Mouse (Mus musculus): ENCODE results near the gene Ddhd1.
"Not testable (repeated sequence)": the region's sequence is repeated elsewhere in the genome, so short reads cannot be mapped to it uniquely, and the experiment has no call there.

Ddhd1 gene

DNA sequence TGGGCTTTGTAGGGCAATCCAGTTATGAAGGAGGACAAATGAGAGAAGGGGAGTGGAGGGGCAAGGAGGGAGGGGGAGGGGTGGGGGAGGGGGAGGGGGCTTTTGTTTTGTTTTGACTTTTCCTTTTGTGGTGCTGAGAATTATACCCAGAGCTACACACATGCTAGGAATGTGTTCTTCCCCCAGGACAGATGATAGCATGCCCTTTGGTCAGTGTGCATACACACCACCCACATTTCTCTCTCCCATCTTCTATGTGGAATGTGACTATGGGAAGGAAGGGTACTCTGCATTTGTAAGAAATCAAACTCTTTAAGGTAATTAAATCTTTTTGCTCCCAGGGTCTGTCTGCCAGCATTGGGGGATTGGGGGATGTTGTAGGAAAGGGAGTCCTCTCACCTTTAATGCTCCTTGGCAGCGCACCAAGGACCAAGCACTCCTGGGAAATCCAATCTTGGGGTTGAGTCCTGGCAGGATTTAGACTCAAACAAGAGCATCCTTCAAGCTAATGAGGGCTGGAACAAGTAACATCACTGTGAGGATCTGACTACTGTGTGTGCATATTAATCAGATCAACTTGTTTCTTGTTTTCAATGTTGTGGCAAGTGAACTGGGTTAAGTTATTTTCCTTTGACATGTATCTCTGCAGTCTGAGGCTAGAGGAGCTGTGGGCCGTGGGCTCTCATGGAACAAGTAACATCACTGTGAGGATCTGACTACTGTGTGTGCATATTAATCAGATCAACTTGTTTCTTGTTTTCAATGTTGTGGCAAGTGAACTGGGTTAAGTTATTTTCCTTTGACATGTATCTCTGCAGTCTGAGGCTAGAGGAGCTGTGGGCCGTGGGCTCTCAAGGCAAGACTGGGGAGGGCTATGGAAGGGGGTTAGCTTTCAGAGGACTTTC lies 76.8 kb downstream of the Ddhd1 start:
- DNase-seq (ENCODE audit: low spot score): not testable (repeated sequence)

DNA sequence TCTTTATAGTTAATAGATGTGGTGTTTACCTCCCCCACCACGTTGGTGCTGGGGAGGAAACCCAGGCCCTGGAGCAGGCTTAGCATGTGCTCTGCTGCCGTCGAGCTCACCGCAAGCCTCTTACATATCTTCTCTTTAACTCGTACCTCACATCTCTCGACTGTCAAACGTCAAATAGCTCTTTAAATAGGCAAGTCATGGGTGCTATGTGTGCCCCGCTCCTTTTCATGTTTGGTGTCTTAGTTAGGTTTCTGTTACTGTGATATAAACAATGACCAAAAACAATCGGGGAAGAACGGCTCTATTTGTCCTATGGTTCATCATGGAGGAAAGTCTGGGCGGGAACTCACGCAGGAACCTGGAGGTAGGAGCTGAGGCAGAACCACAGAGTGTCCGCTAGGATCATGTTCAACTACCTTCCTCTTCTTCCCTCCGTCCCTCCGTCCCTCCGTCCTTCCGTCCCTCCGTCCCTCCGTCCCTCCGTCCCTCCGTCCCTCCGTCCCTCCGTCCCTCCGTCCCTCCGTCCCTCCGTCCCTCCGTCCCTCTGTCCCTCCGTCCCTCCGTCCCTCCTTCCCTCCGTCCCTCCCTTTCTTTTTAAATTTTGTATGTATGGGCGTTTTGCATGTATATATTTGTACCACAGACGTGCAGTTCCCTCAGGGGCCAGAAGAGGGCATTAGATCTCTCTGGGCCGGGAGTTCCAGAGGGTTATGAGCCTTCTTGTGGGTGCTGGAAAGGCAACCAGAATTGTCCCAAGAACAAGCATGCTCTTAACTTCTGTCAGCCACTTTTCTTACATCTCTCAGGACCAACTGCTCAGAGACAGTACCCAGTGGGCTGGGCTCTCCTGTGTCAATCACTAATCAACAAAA lies 91.6 kb downstream of the Ddhd1 start:
- peak; percentile 60 for DNase-seq (ENCODE audit: low spot score)

DNA sequence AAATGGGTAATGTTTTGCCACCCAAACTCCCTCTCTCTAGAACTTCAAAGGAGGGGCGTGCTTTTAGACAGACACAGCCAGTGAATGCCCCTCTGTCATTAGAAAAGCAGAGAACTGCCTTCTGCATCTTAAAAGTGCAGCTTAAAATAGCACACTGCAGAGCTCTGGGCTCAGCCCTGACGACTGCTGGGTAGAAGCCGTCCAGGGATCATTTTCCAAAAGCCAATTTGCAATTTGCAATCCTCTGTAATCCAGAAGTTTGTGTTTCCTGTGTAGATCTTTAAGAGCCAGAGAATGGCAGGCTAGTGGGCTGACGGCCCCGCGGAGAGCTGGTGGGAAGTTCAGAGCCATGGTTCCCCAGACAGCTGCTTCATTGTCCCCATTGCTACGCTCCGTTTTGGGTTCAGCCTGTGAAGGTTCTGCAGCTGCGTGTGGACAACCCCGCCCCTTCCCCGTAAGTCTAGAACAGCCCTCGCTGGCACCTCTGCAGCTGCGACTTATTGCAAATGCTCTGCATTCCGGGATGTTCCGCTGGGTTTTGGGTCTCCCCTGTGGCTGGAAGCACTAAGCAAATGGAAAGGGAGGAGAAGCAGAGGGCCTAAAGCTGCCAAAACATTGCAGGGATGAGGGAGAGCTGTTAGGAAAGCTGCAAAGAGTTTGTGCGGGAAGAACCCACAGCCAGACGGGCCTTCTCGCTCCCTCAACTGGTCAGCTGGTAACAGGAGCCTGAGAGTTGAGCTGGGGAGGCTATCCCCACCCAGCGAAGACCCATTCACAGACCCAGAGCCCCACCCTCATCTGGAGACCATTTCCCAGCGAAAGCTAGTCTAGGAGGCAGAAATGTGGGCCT lies 92.5 kb downstream of the Ddhd1 start:
- DNase-seq (ENCODE audit: low spot score): no peak

DNA sequence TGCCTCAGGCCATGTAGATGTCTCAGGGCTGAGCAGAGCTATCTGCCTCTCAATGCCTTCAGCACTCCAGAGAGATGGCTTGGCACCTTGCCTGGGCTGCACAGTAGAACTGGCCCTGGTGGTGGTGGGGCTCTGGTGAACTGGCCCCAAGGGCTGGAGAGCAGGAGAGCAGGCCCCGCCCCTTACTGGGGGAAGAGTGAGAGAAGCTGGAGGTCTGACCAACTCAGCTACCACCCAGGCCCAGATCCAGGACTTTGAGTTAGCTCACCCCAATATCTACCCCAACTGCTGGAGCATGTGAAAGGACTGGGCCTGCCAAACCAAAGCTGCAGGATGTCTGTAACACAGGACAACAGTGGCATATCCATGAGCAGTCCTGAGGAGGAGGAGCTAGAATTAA lies 94.4 kb downstream of the Ddhd1 start:
- DNase-seq (ENCODE audit: low spot score): no peak

DNA sequence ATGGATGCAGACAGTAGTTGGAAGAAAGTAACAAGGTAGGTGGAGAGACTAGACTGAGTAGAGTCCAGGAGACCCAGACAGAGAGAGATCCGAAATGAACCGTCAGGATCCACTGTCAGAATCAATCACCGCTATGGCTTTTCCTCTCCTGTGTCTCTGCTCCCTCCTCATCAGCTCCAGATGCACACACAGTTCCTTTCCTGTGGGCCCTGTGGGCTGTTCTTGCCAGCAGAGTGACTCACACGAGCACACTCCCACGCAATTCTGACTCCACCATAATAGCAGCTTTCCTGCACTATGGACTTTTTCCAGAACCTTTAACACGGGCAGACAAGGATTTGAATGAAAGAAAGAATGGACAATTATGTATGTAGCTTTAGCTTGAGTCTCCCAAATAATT lies 96.3 kb downstream of the Ddhd1 start:
- no peak for DNase-seq (ENCODE audit: low spot score)

DNA sequence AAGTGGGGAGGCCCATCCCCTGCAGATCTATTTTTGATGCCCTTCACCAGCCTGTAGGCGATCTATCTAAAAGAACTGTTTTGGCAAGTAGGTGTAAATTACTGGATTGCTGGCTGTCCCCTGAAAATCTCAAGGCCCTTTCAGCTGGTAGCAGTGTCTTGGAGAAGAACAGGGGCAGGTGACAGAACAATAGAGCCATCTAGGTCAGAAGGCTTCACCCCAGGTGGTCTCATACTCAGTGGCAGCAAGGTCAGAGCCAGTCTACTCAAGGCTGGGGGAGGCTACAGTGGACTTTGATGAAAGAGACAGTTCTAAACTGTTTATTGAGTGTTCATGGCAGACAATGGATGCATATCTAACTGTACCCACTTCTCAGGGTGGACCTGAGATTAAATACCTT lies 98.9 kb downstream of the Ddhd1 start:
- DNase-seq (ENCODE audit: low spot score): no peak

DNA sequence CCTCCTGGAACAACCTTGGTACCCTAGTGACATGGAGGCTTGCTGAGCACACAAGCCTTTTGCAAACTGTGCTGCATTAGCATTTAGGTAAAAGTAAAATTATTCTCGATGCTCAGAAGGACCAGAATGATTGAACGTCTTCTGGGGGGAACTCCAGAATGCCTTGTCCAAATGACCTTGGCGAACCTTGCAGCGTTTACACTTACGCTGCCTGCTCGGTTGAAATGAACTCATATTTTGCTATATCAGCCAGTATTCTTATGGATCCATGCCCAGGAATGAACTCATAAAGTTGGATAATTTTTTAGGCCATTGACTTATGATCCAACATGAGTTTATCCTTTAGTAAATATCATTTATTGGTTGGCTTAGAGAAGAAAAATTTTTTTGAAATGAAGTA lies 103.6 kb downstream of the Ddhd1 start:
- DNase-seq (ENCODE audit: low spot score): no peak

DNA sequence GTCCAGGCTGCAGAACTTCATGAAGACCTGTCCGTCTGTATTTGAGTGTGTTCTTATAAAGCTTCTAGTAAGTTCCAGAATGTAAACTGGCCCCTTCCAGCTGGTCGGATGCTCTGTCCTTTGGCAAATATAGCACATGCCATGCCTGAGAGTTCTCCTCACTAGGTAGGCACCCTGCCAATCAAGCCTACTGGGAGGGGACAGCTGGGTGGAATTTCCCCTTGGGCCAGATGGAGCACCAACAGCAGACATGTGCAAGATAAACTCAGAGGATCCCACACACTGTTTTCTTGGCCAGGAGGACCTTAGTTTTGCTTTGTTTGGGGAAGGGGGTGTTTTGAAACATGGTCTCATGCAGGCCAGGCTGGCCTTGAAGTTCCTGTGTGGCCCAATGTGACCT lies 104.1 kb downstream of the Ddhd1 start:
- no peak for DNase-seq (ENCODE audit: low spot score)

DNA sequence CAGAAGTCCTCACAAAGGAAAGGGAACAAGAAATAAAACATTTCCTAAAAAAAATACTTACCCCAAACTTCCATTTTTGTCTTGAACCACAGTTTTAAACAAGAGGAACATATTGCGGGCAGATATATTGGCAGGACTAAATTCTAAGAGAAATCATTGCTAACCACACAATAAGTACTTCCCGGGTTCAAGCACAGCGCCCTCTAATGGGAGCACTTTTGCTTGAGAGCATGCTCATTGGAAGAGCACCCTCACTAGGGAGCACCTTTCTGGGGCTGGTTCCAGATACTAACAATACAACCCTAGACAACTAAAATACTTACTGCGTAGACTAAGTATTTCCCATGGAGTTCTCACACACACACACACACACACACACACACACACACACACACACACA lies 105.5 kb downstream of the Ddhd1 start:
- DNase-seq (ENCODE audit: low spot score): no peak

DNA sequence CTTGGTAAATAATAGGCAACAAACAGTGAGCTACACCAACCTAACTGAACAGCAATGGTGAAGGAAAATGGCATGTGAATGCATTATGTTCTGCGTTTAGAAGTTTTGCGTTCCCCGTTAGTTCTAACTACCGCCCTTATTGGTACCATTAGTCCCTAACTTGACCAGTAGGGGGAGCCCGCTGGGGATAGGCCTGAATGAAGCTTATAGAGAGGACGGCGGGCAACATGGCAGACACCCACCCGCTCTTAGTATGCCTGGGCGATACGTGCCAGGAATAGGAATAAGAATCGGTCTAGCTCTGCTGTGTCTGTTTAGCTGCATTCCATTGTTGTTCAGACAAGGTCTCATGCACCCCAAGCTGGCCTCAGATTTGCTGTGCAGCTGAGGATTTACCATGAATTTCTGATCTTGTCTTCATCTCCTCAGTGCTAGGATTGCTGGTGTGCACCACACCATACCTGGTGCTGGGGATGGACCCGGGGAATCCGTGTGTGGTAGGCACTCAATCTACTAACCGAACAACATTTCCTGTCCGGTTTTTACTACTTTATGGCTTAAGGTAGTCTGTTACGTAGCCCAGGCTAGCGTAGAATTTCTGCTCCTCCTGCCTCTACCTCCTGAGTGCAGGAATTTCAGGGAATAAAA lies 106.7 kb downstream of the Ddhd1 start:
- peak; percentile 39 for DNase-seq (ENCODE audit: low spot score)

DNA sequence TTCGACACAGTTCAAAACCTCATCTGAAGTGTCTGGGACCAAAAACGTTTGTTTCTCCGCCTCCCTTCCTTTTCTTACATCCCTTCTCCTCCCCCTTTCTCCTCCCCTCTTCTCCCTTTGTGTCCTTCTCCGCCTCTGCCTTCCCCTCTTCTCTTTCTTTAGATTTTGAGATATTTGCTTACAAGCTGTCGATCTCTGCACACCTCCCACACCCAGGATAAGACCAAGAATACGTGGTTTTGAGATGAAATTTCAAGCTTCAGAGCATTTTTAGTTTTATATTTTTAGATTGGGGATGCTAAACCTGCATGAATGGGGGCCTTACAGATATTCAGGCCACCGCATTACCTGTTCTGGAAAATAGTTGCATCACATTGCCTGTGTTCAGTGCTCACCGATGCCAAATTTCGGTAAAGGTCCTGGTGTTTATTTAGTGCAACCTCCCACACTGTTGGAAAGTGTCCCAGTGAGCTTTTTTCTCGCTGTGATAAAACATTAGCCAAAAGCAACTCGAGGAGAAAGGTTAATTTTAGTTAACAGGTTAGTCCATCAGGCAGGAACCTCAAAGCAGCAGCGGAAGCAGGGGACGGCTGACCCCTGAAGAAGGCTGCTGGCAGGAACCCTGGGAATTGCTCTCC lies 107.8 kb downstream of the Ddhd1 start:
- DNase-seq (ENCODE audit: low spot score): no peak

DNA sequence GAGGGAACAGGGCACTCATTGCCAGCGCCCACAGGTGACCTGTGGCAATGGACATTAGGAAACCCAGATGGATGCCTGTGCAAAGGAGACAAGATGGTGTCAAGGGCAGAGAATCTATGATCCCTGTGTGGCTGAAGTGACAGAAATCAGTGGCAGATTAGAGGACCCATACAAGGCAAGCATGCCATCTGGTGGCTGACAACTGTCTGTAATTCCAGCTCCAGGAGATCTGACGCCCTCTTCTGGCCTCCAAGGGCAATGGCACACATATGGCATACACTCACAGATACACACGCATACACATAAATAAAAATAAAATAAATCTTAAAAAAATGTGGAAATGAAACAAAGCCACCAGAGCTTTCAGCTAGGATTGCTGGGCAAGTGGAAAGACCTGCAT lies 109.8 kb downstream of the Ddhd1 start:
- no peak for DNase-seq (ENCODE audit: low spot score)

DNA sequence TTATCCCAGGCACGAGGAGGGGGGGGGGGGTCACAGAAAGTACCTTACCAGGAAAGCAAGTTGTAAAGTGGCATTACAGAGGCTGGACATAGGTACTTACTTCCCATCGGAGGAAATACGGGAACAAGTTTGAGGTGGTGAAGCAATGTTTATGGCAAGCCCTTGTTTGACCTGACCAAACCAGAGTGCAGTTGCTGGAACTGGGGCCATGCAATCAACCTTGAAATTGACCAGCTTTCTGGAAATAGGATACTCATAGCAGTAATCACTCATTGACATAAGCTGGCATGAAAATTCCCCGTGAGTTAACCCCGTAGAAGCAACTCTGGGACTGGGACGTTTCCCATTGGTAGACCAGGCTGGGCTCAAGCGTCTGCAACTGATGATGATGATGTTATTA lies 113.0 kb downstream of the Ddhd1 start:
- no peak for DNase-seq (ENCODE audit: low spot score)

DNA sequence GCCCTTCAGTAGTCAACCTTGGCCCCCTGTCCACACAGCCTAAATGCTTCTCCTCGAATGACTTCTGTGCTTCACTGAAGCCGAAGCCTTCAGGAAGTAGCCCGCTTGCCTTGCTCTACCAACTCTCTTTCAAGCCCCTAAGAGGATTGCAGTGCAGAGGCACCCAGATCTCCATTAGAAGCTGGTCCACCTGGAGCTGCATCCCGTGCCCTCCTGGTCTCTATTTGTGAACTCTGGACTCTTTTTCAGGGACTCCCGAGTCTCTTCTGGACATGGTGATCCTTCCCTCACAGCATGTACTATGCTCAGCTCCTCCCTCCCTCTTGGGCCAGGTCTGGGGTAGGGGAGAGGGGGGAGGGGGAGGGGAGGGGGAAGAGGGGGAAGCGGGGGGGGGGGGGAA lies 113.9 kb downstream of the Ddhd1 start:
- no peak for DNase-seq (ENCODE audit: low spot score)

DNA sequence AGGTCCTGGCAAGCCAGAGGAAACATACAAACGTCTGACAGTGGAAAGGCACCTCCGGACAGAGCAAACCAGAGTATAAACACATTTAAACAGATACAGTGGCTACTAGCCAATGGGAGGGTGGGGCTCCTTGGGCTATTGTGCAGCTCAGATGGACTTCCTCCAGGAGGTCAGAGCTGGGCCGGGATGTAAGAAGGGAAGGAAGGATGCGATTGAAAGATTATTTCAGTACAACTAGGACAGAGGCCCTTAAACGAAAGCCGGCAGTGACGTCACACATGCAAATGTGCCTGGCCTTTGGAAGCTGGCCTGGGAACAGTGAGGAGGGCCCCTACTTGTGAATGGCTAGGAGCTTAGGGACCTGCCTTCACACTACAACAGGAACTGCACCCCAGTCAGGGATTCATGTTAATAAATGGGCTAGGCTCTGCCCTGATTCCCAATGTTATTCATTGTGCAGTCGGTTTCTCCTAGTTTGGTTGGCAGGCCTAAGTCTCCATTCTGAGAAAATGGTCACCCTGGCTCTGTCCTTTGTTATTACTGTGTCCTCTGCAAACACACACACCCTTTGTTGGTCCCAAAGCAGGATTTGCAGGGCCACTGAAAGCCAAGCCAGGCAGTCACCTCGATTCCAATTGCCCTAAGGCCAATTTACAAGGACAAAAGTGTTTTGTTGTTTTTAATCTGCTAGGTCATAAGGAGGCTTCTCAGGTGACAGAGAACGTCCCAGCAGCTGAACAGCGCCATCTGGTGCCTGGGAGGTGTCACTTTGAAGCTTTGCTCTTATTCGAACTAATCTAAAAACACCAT lies 118.1 kb downstream of the Ddhd1 start:
- DNase-seq (ENCODE audit: low spot score): peak; percentile 27

All from c-Kit-positive CD71-positive TER-119-positive erythroid progenitor cells, embryonic 14.5 days (primary cell).